Mouse (Mus musculus) 3T3-L1 (cell line): Measurements from ENCODE around the gene Phpt1.
"Not testable (repeated sequence)": the region's sequence is repeated elsewhere in the genome, so short reads cannot be mapped to it uniquely, and the experiment has no call there.

ENCODE experiments used
- DNase-seq: peaks from one replicate; pipeline ENCODE4 v3.0.0-alpha.2; 2015; ENCODE audit warnings: low read depth, low spot score

Gene Phpt1

GRCm38 (mm10) chr2:25560551-25560950, 14.5 kb downstream of the Phpt1 start:
- no peak for DNase-seq

GRCm38 (mm10) chr2:25558774-25559173, 16.2 kb downstream of the Phpt1 start:
- no peak for DNase-seq

- no peak for DNase-seq
Observed at GRCm38 (mm10) chr2:25557964-25558360, 17.1 kb downstream of the Phpt1 start.

GRCm38 (mm10) chr2:25557221-25557963, 17.6 kb downstream of the Phpt1 start, which contains the start of gene Edf1:
TSS of gene Edf1 (plus strand) at chr2:25557847.
- peak; percentile 77 for DNase-seq

- DNase-seq = no peak
Observed at GRCm38 (mm10) chr2:25556296-25556695, 18.7 kb downstream of the Phpt1 start.

GRCm38 (mm10) chr2:25555479-25555878, 19.5 kb downstream of the Phpt1 start:
- not testable (repeated sequence) for DNase-seq

- not testable (repeated sequence) for DNase-seq
Observed at GRCm38 (mm10) chr2:25553171-25553786, 21.7 kb downstream of the Phpt1 start.

- DNase-seq = peak; percentile 79
Observed at GRCm38 (mm10) chr2:25551186-25551585, 23.8 kb downstream of the Phpt1 start.

GRCm38 (mm10) chr2:25549021-25549991, 25.7 kb downstream of the Phpt1 start:
- peak; percentile 81 for DNase-seq

GRCm38 (mm10) chr2:25546811-25547491, 28.1 kb downstream of the Phpt1 start, which contains the start of gene Traf2:
TSS of gene Traf2 (minus strand) at chr2:25546940.
- peak; percentile 98 for DNase-seq

- no peak for DNase-seq
Observed at GRCm38 (mm10) chr2:25545996-25546810, 28.8 kb downstream of the Phpt1 start.

- DNase-seq = no peak
Observed at GRCm38 (mm10) chr2:25541644-25542367, 33.2 kb downstream of the Phpt1 start.

GRCm38 (mm10) chr2:25540541-25540948, 34.5 kb downstream of the Phpt1 start:
- peak; percentile 79 for DNase-seq

- no peak for DNase-seq
Observed at GRCm38 (mm10) chr2:25536531-25536930, 38.5 kb downstream of the Phpt1 start.

- DNase-seq = no peak
Observed at GRCm38 (mm10) chr2:25534866-25535182, 40.2 kb downstream of the Phpt1 start.

- DNase-seq = peak; percentile 99
Observed at GRCm38 (mm10) chr2:25534178-25534865, 40.7 kb downstream of the Phpt1 start.

GRCm38 (mm10) chr2:25533707-25534106, 41.3 kb downstream of the Phpt1 start:
- DNase-seq = peak; percentile 79

- DNase-seq = no peak
Observed at GRCm38 (mm10) chr2:25526510-25527302, 48.3 kb downstream of the Phpt1 start.
